Mouse (Mus musculus) neural tube, embryonic 14.5 days (tissue): ENCODE results near the gene Gnb1. TPM values are rescaled to one million over a fixed set of nuclear protein-coding genes. Genes with fewer than 3 reads are reported as not detected.

Source experiments
- ATAC-seq: fragments of 200-750 bp; cut with Nextera tagmentation; 2 replicates; pipeline ENCODE4 v1.8.0; 2017; ENCODE audit warnings: low read depth, mild to moderate bottlenecking, moderate TSS enrichment, moderate library complexity
- H3K27ac ChIP-seq: fragments of 300-500 bp; sonication (generic); 2 replicates; pipeline ENCODE4 v1.5.1; 2014; ENCODE audit warnings: low read depth, mild to moderate bottlenecking, control low read depth, low read length, moderate library complexity, mixed read lengths
- H3K27me3 ChIP-seq: fragments of 300-500 bp; sonication (generic); 2 replicates; pipeline ENCODE4 v1.6.1; 2014; ENCODE audit warnings: low read length; ENCODE audit not compliant: control insufficient read depth, insufficient read depth
- H3K36me3 ChIP-seq: fragments of 300-500 bp; sonication (generic); 2 replicates; pipeline ENCODE4 v1.6.1; 2014; ENCODE audit warnings: low read length, mixed read lengths; ENCODE audit not compliant: control insufficient read depth, insufficient read depth
- H3K4me1 ChIP-seq: fragments of 300-500 bp; sonication (generic); 2 replicates; pipeline ENCODE4 v1.6.1; 2014; ENCODE audit warnings: low read length; ENCODE audit not compliant: control insufficient read depth, insufficient read depth
- H3K4me2 ChIP-seq: fragments of 300-500 bp; sonication (generic); 2 replicates; pipeline ENCODE4 v1.6.1; 2014; ENCODE audit warnings: mild to moderate bottlenecking, low read depth, low read length, control low read depth
- H3K4me3 ChIP-seq: fragments of 300-500 bp; sonication (generic); 2 replicates; pipeline ENCODE4 v1.5.1; 2014; ENCODE audit warnings: low read depth, low read length, control low read depth, mixed read lengths
- H3K9ac ChIP-seq: fragments of 300-500 bp; sonication (generic); replicated peaks from 2 replicates; pipeline ENCODE4 v1.6.1; 2014; ENCODE audit warnings: low read depth, mild to moderate bottlenecking, control low read depth, low read length, mixed read lengths
- H3K9me3 ChIP-seq: fragments of 300-500 bp; sonication (generic); 2 replicates; pipeline ENCODE4 v1.6.1; 2016; ENCODE audit warnings: low read length; ENCODE audit not compliant: control insufficient read depth
- WGBS: fragments of 180-500 bp; shearing (Covaris S2); extraction: QIAGEN DNeasy Blood & Tissue Kit; methylation state at CpG from one replicate; pipeline ENCODE4 v1.1.7; 2014; 5-methylcytosine and 5-hydroxymethylcytosine counted together
- polyA plus RNA-seq: library from polyadenylated mRNA; unstranded; fragments of >200 nt; fragmentation: Nextera tagmentation; extraction: Ambion mirVana; gene quantifications from 2 replicates; pipeline ENCODE4 v1.2.1, GENCODE M21; 2014

Gene Gnb1
- polyA plus RNA-seq, 1 experiment from 2014 or later: 1,136 TPM

GRCm38 (mm10) chr4:155490456-155490855 lies 705 bp upstream of the Gnb1 start:
- Histone ChIP-seq H3K4me3 (peak overlapping the region; percentile 98), H3K36me3 (no peaks in the 10 kb centered on the region), H3K9me3 (no peaks in the 10 kb centered on the region), H3K27me3 (no peaks in the 10 kb centered on the region), H3K4me1 (peaks cover 31% of the 10 kb centered on the region), H3K9ac (peak overlapping the region; percentile 100), H3K4me2 (peak overlapping the region; percentile 78), H3K27ac (peak overlapping the region; percentile 96)
- ATAC-seq: 0 out of 2 replicates have a peak, but pooled peaks have one; percentile 2
- WGBS: 17% methylated on average over 5 of the region's 5 CpGs

GRCm38 (mm10) chr4:155491529-155492130 lies 469 bp downstream of the Gnb1 start:
- no peaks in the 10 kb centered on the region for H3K36me3 ChIP-seq
- no peaks in the 10 kb centered on the region for H3K9me3 ChIP-seq
- peak; percentile 54 for ATAC-seq
- peak overlapping the region; percentile 98 for H3K4me3 ChIP-seq
- H3K4me2 ChIP-seq: peak overlapping the region; percentile 78
- H3K27ac ChIP-seq: peak overlapping the region; percentile 96
- WGBS: under 1% methylated on average over 53 of the region's 54 CpGs
- H3K27me3 ChIP-seq: no peaks in the 10 kb centered on the region
- H3K4me1 ChIP-seq: peaks cover 31% of the 10 kb centered on the region
- peak overlapping the region; percentile 100 for H3K9ac ChIP-seq

- Histone ChIP-seq H3K4me1 (peaks cover 31% of the 10 kb centered on the region), H3K4me3 (peak overlapping the region; percentile 98), H3K27me3 (no peaks in the 10 kb centered on the region), H3K36me3 (no peaks in the 10 kb centered on the region), H3K4me2 (peak overlapping the region; percentile 78), H3K27ac (peak overlapping the region; percentile 96), H3K9me3 (no peaks in the 10 kb centered on the region), H3K9ac (peak overlapping the region; percentile 100)
- 0 out of 2 replicates have a peak, but pooled peaks have one; percentile 3 for ATAC-seq
- WGBS: under 1% methylated on average over 40 of the region's 51 CpGs
These were observed 1.0 kb downstream of the Gnb1 start for GRCm38 (mm10) chr4:155492131-155492633.

- Histone ChIP-seq H3K9me3 (no peaks in the 10 kb centered on the region), H3K4me2 (no peak overlapping the region), H3K27me3 (no peaks in the 10 kb centered on the region), H3K4me1 (peaks cover 23% of the 10 kb centered on the region), H3K27ac (no peak overlapping the region), H3K36me3 (no peaks in the 10 kb centered on the region), H3K9ac (no peak overlapping the region), H3K4me3 (no peak overlapping the region)
- WGBS: 69% methylated on average over 4 of the region's 4 CpGs
- ATAC-seq: no peak
These were observed 3.7 kb downstream of the Gnb1 start for GRCm38 (mm10) chr4:155494891-155495290.

GRCm38 (mm10) chr4:155497963-155498362 lies 6.8 kb downstream of the Gnb1 start:
- peaks cover 14% of the 10 kb centered on the region for H3K4me1 ChIP-seq
- H3K9ac ChIP-seq: no peak overlapping the region
- 89% methylated on average over 3 of the region's 3 CpGs for WGBS
- no peak overlapping the region for H3K4me2 ChIP-seq
- H3K36me3 ChIP-seq: no peaks in the 10 kb centered on the region
- H3K27ac ChIP-seq: no peak overlapping the region
- no peaks in the 10 kb centered on the region for H3K9me3 ChIP-seq
- ATAC-seq: no peak
- no peak overlapping the region for H3K4me3 ChIP-seq
- no peaks in the 10 kb centered on the region for H3K27me3 ChIP-seq

- ATAC-seq: no peak
- Histone ChIP-seq H3K9ac (no peak overlapping the region), H3K4me2 (no peak overlapping the region), H3K36me3 (no peaks in the 10 kb centered on the region), H3K4me3 (no peak overlapping the region), H3K27me3 (no peaks in the 10 kb centered on the region), H3K4me1 (0 out of 2 replicates have a peak, but pooled peaks cover 4% of the 10 kb centered on the region), H3K9me3 (no peaks in the 10 kb centered on the region), H3K27ac (no peak overlapping the region)
- 76% methylated on average over 2 of the region's 2 CpGs for WGBS
These were observed 10.0 kb downstream of the Gnb1 start for GRCm38 (mm10) chr4:155501126-155501525.

- Histone ChIP-seq H3K4me2 (no peak overlapping the region), H3K27ac (no peak overlapping the region), H3K36me3 (no peaks in the 10 kb centered on the region), H3K4me3 (no peak overlapping the region), H3K4me1 (0 out of 2 replicates have a peak, but pooled peaks cover 4% of the 10 kb centered on the region), H3K9me3 (no peaks in the 10 kb centered on the region), H3K9ac (no peak overlapping the region), H3K27me3 (no peaks in the 10 kb centered on the region)
- WGBS: 65% methylated on average over 8 of the region's 8 CpGs
- no peak for ATAC-seq
These were observed 13.9 kb downstream of the Gnb1 start for GRCm38 (mm10) chr4:155505067-155505466.

- no peak overlapping the region for H3K4me3 ChIP-seq
- ATAC-seq: no peak
- H3K4me2 ChIP-seq: no peak overlapping the region
- H3K9me3 ChIP-seq: no peaks in the 10 kb centered on the region
- H3K9ac ChIP-seq: no peak overlapping the region
- H3K27me3 ChIP-seq: no peaks in the 10 kb centered on the region
- H3K4me1 ChIP-seq: 0 out of 2 replicates have a peak, but pooled peaks cover 4% of the 10 kb centered on the region
- WGBS: 83% methylated on average over 5 of the region's 5 CpGs
- no peaks in the 10 kb centered on the region for H3K36me3 ChIP-seq
- no peak overlapping the region for H3K27ac ChIP-seq
These were observed 14.6 kb downstream of the Gnb1 start for GRCm38 (mm10) chr4:155505671-155506295.

GRCm38 (mm10) chr4:155508614-155509013 lies 17.5 kb downstream of the Gnb1 start:
- Histone ChIP-seq H3K4me2 (no peak overlapping the region), H3K27me3 (no peaks in the 10 kb centered on the region), H3K9ac (no peak overlapping the region), H3K9me3 (no peaks in the 10 kb centered on the region), H3K4me1 (0 out of 2 replicates have a peak, but pooled peaks cover 4% of the 10 kb centered on the region), H3K4me3 (no peak overlapping the region), H3K36me3 (no peaks in the 10 kb centered on the region), H3K27ac (no peak overlapping the region)
- WGBS: 90% methylated on average over 4 of the region's 4 CpGs
- ATAC-seq: no peak
